Mouse (Mus musculus): ENCODE measurements around the gene Nudt17. TPM values are rescaled to one million over a fixed set of nuclear protein-coding genes. Genes with fewer than 3 reads are reported as not detected.
"Not testable (repeated sequence)": the region's sequence is repeated elsewhere in the genome, so short reads cannot be mapped to it uniquely, and the experiment has no call there.

The Nudt17 gene
- total RNA-seq, 1 experiment from 2014 or later: not detected

- ATAC-seq (replicated peaks; ENCODE audit: low read depth, poor library complexity, severe bottlenecking): no peak
Measured at GRCm38 (mm10) chr3:96674442-96674841, 33.9 kb downstream of the Nudt17 start.

GRCm38 (mm10) chr3:96673514-96673913, 34.8 kb downstream of the Nudt17 start:
- ATAC-seq (replicated peaks; ENCODE audit: low read depth, poor library complexity, severe bottlenecking): no peak

DNA sequence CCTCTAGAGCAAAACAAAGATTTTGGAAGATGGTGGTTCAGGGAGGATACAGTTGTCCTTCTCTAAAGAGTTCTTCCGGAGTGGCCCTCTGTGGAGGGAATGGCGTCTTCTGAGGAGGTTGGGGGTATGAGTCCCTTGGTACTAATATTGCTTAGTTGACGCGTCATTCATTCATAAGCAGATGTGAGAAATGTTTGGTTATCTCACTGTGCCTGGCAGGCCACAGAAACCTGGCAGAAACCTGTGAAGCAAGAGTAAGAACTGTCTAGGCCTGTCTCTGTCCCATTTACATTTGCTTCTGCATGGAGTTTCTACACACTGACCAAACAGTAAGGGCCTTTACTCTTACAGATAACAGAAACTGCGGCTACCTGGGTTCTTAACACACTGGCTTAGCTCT, 36.8 kb downstream of the Nudt17 start:
- ATAC-seq (replicated peaks; ENCODE audit: low read depth, poor library complexity, severe bottlenecking): no peak

- ATAC-seq (replicated peaks; ENCODE audit: low read depth, poor library complexity, severe bottlenecking): peak; percentile 96
Measured at GRCm38 (mm10) chr3:96669727-96670468, 38.5 kb downstream of the Nudt17 start, which contains the start of gene Ankrd35. TSS of gene Ankrd35 (plus strand) at chr3:96670131.

DNA sequence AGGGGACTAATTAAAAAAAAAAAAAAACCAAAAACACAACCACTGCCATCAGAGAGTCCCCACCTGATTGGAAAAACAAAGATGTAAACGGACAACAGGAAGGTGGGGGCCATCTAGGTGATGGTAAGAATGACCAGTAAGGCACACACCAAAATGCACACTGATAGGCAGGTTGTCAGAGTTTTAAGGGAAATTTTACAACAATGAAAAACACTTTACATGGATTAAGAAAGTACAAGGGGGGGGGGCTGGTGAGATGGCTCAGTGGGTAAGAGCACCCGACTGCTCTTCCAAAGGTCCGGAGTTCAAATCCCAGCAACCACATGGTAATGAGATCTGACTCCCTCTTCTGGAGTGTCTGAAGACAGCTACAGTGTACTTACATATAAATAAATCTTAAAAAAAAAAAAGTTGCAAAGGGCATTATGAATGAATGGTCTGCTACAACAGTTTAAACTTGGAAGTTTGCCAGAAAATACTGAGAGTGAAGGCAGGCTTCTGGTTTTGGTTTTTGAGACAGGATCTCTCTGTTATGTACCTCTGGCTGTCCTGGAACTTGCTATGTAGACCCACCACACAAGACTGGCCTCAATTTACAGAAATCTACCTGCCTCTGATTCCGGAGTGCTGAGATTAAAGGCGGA, 39.8 kb downstream of the Nudt17 start:
- ATAC-seq (replicated peaks; ENCODE audit: low read depth, poor library complexity, severe bottlenecking): no peak

- ATAC-seq (replicated peaks; ENCODE audit: low read depth, poor library complexity, severe bottlenecking): no peak
Measured at GRCm38 (mm10) chr3:96667316-96667715, 41.0 kb downstream of the Nudt17 start.

DNA sequence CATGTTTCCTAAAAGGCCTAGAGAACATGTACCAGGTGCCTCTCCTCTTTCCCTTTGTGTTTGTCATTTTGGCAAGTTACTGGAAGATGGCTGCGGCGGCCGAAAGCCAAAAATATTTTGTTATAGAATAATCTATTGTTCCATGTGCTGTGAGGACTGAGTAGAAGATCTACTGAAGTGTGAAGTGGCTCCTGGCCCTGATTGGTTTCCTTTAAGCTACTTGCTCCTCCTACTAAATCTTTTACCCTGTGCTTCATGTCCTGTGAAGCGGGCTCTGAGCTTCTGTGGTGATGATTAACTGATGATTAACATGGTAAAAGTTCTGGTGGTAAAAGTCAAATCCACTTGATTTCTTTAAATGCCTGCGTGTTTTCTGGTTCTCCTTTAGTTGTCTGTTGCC, 41.4 kb downstream of the Nudt17 start:
- no peak for ATAC-seq (replicated peaks; ENCODE audit: low read depth, poor library complexity, severe bottlenecking)

GRCm38 (mm10) chr3:96665732-96666363, 42.5 kb downstream of the Nudt17 start:
- not testable (repeated sequence) for ATAC-seq (replicated peaks; ENCODE audit: low read depth, poor library complexity, severe bottlenecking)

DNA sequence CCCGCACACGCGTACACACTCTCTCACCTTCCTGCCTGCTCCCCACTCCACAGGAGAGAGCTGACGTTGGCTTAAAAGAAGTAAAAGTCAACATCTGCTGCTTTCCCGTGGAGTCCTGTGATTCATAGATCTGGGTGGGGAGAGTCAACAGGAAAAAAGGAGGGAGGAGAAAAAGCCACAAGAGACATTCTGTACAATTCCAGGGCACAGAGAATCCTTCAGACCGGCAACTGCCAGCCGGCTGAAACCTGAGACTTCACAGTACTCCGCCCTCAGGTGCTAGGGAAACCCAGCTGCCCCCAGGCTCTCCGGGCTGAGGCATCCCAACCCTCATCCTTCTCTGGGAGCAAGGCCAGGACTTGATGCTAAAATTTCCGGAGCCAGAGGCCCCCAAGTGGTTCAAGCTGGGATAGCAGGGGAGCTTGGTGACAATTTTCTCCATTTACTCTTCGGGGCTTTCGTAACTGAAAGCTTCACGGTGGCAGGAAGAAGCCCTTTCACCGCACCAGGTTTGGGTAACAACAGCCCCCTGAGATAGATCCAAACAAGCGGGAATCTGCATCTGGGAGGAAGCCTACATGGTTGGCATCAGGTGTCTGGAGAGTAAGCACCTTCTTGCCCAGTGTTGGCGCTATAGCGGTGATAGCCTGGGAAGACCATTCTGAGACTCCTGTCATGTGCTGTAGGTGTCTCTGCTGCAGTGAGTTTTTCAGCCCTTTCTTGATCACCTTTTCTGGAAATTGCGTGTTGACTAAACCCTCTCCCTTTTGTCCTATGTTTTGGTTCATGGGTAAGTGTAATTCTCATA, 44.7 kb downstream of the Nudt17 start:
- ATAC-seq (replicated peaks; ENCODE audit: low read depth, poor library complexity, severe bottlenecking): peak; percentile 86

GRCm38 (mm10) chr3:96662731-96663316, 45.5 kb downstream of the Nudt17 start:
- no peak for ATAC-seq (replicated peaks; ENCODE audit: low read depth, poor library complexity, severe bottlenecking)

GRCm38 (mm10) chr3:96660901-96661300, 47.5 kb downstream of the Nudt17 start:
- peak; percentile 41 for ATAC-seq (replicated peaks; ENCODE audit: low read depth, poor library complexity, severe bottlenecking)

Other genes starting within 250 kb of the Nudt17 start
- not detected in 2 replicates for gene Hfe2, start 183.4 kb downstream of the Nudt17 start, total RNA-seq (2017)
- gene Txnip, start 150.6 kb downstream of the Nudt17 start, total RNA-seq (2017): 163 and 170 TPM in 2 replicates
- not detected in 2 replicates for gene Gm16253, start 131.6 kb downstream of the Nudt17 start, total RNA-seq (2017)
- gene Polr3gl, start 114.4 kb downstream of the Nudt17 start, total RNA-seq (2017): 47.2 and 48.1 TPM in 2 replicates
- not detected in 2 replicates for gene Ankrd34a, start 111.9 kb downstream of the Nudt17 start, total RNA-seq (2017)
- 1.3 and 3.2 TPM in 2 replicates for gene Lix1l, start 107.4 kb downstream of the Nudt17 start, total RNA-seq (2017)
- 81.2 and 82.9 TPM in 2 replicates for gene Rbm8a, start 78.6 kb downstream of the Nudt17 start, total RNA-seq (2017)
- gene Pex11b, start 73.2 kb downstream of the Nudt17 start, total RNA-seq (2017): 20.1 and 22.3 TPM in 2 replicates
- not detected in 2 replicates for gene Gm42957, start 73.1 kb downstream of the Nudt17 start, total RNA-seq (2017)
- 0.37 and 0.92 TPM in 2 replicates for gene Itga10, start 63.0 kb downstream of the Nudt17 start, total RNA-seq (2017)
- gene Ankrd35, start 38.4 kb downstream of the Nudt17 start, total RNA-seq (2017): not detected in 2 replicates
- 4.7 and 6.2 TPM in 2 replicates for gene Pias3, start 12.2 kb downstream of the Nudt17 start, total RNA-seq (2017)
- gene Polr3c, start 19.1 kb upstream of the Nudt17 start, total RNA-seq (2017): 19.8 and 25.8 TPM in 2 replicates
- 56.2 and 69.8 TPM in 2 replicates for gene Rnf115, start 19.1 kb upstream of the Nudt17 start, total RNA-seq (2017)
- gene Pdzk1, start 120.7 kb upstream of the Nudt17 start, total RNA-seq (2017): 0.50 and 1.5 TPM in 2 replicates
- not detected in 2 replicates for gene Cd160, start 120.8 kb upstream of the Nudt17 start, total RNA-seq (2017)
- 0.05 TPM in 1 of 2 replicates, not detected in the other for gene Gja5, start 196.1 kb upstream of the Nudt17 start, total RNA-seq (2017)
- 29.1 and 40.7 TPM in 2 replicates for gene Gpr89, start 196.8 kb upstream of the Nudt17 start, total RNA-seq (2017)
- not detected in 2 replicates for gene Gja8, start 217.5 kb upstream of the Nudt17 start, total RNA-seq (2017)